Comparison of ENCODE assay signal across 7 mouse cellular contexts in genomic region chrX:139416701-139417100, GRCm38 (mm10).
DNase-seq lines count a peak whose midpoint lies in the region.

No protein-coding gene starts in this region.

- peak; percentile 80 for DNase-seq in testis, postnatal 10 days (ENCODE audit: low spot score)
- no peak for DNase-seq in testis, postnatal 14 days (ENCODE audit: low spot score)
- peak; percentile 19 for DNase-seq in adrenal gland, adult 8-10 months
- peak; percentile 37 for DNase-seq in embryo, embryonic 11.5 days (ENCODE audit: low read depth, low spot score)
- DNase-seq in kidney, postnatal 36 days, result peak; percentile 56 to 86
- peak; percentile 10 to 26 for DNase-seq in lung, adult 18-20 months
- DNase-seq in right cerebral cortex, postnatal 14 days, result peak; percentile 75
